Mouse (Mus musculus) liver, embryonic 14.5 days (tissue): Measurements from ENCODE around the gene Lzic. TPM values are rescaled to one million over a fixed set of nuclear protein-coding genes. Genes with fewer than 3 reads are reported as not detected.

Experiments
- ATAC-seq: fragments of 200-750 bp; cut with Nextera tagmentation; 2 replicates; pipeline ENCODE4 v1.8.0; 2017; ENCODE audit warnings: moderate number of reproducible peaks, mild to moderate bottlenecking, moderate library complexity; ENCODE audit not compliant: insufficient read depth
- DNase-seq, 3 experiments: peaks; one replicate each; pipeline ENCODE4 v3.0.0-alpha.2; 2012 to 2013; ENCODE audit warnings: low read depth in 3 of 3, low spot score in 3 of 3
- H3K27ac ChIP-seq: fragments of 300-500 bp; sonication (generic); 2 replicates; pipeline ENCODE4 v1.5.1; 2014; ENCODE audit warnings: moderate library complexity, mild to moderate bottlenecking, control low read depth, inconsistent platforms
- H3K27me3 ChIP-seq: fragments of 300-500 bp; sonication (generic); 2 replicates; pipeline ENCODE4 v1.6.1; 2014; ENCODE audit warnings: mild to moderate bottlenecking, low read length, moderate library complexity; ENCODE audit not compliant: control insufficient read depth, insufficient read depth
- H3K36me3 ChIP-seq: fragments of 300-500 bp; sonication (generic); replicated peaks from 2 replicates; pipeline ENCODE4 v1.6.1; 2014; ENCODE audit warnings: low read depth; ENCODE audit not compliant: control insufficient read depth, insufficient read depth
- H3K4me1 ChIP-seq, 2 experiments: fragments of 200-500 bp in 1 of 2; fragments of 300-500 bp in 1 of 2; sonication (generic) in 1 of 2; replicated peaks; 2 replicates each; pipeline ENCODE4 v1.6.1; 2012 to 2014; ENCODE audit warnings: antibody characterized with exemption in 1 of 2, inconsistent platforms in 1 of 2, low read length in 1 of 2; ENCODE audit not compliant: control insufficient read depth in 2 of 2, insufficient read depth in 2 of 2
- H3K4me2 ChIP-seq: fragments of 300-500 bp; sonication (generic); 2 replicates; pipeline ENCODE4 v1.6.1; 2014; ENCODE audit warnings: low read depth, mild to moderate bottlenecking, control low read depth, moderate library complexity
- H3K4me3 ChIP-seq, 2 experiments: fragments of 200-500 bp in 1 of 2; fragments of 300-500 bp in 1 of 2; sonication (generic) in 1 of 2; 2 replicates each; pipeline ENCODE4 v1.5.1; 2012 to 2014; ENCODE audit warnings: low read depth in 2 of 2, low read length in 2 of 2, mild to moderate bottlenecking in 2 of 2, control low read depth in 1 of 2, inconsistent platforms in 1 of 2, moderate library complexity in 1 of 2; ENCODE audit not compliant: insufficient read depth in 1 of 2
- H3K9ac ChIP-seq: fragments of 300-500 bp; sonication (generic); replicated peaks from 2 replicates; pipeline ENCODE4 v1.6.1; 2014; ENCODE audit warnings: mild to moderate bottlenecking, control low read depth, moderate library complexity
- H3K9me3 ChIP-seq: fragments of 300-500 bp; sonication (generic); 2 replicates; pipeline ENCODE4 v1.6.1; 2016; ENCODE audit warnings: low read length, mixed read lengths; ENCODE audit not compliant: control insufficient read depth
- CTCF ChIP-seq: IDR thresholded peaks from 2 replicates; pipeline ENCODE4 v1.5.1; 2016; ENCODE audit warnings: antibody characterized with exemption, low read depth, control low read depth
- EP300 ChIP-seq: IDR thresholded peaks from 2 replicates; pipeline ENCODE4 v1.6.1; 2016; ENCODE audit warnings: antibody characterized with exemption, low read depth
- WGBS: fragments of 180-500 bp; shearing (Covaris S2); extraction: QIAGEN DNeasy Blood & Tissue Kit; methylation state at CpG from one replicate; pipeline ENCODE4 v1.1.7; 2014; ENCODE audit not compliant: insufficient replicate concordance; 5-methylcytosine and 5-hydroxymethylcytosine counted together
- polyA plus RNA-seq, 2 experiments: library from polyadenylated mRNA; depleted of rRNA in 1 of 2; stranded (reverse) in 1 of 2; unstranded in 1 of 2; fragments of >200 nt; fragmentation: Nextera tagmentation in 1 of 2; extraction: Ambion mirVana in 1 of 2; gene quantifications; 2 replicates each; pipeline versions ENCODE4 v1.2.1 to v1.2.3; 2012 to 2014

Gene Lzic
- polyA plus RNA-seq, 2 experiments: 9.1 to 14.9 TPM

DNA sequence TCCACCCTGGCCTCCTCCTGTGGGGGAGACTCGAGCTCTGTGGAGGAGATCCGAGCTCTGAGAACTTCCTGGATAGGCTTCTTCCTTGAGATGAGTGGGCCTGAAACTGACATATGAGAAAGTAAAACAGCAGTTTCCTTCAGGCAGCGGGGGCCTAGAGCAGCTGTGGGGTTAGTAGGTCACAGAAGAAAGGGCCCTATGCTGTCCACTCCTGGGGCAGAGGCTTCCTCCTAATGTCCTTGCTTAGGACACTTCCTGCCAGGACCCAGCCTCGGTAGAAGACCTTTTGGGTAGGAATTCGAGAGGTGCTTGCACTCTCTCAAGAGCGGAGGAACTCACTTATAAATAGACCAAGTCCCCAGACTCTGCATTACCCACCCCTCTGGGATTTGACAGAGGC lies 44.7 kb downstream of the Lzic start:
- Histone ChIP-seq H3K4me2 (no peak overlapping the region), H3K4me1 (no peaks in the 10 kb centered on the region; a peak in 1 of 4 replicates), H3K36me3 (no peaks in the 10 kb centered on the region), H3K27me3 (no peaks in the 10 kb centered on the region), H3K9me3 (no peaks in the 10 kb centered on the region), H3K9ac (no peak overlapping the region), H3K4me3 (no peak overlapping the region), H3K27ac (no peak overlapping the region)
- TF ChIP-seq CTCF (no peak), EP300 (no peak)
- DNase-seq (no peak), ATAC-seq (no peak)
- WGBS: 53% methylated on average over 6 of the region's 6 CpGs

DNA sequence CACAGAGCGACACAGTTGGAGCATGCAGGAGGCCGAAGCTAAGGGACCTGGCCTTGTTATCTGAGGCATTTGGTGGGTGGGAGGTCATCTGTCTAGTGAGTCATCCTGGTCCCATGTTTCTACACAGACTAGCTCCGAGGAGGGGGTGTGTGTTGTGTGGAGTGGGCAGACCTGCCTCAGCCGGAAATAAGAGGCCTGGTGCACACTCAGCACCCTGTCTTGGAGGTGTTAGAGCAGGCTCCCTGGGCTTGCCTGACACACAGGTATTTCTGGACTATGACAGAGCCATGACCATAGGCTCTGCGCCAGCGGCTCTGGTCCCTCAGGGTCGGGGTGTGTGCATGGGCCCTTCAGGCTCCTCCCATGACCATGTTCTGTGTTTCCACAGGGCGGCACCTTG lies 54.4 kb downstream of the Lzic start:
- Histone ChIP-seq H3K9ac (no peak overlapping the region), H3K4me3 (no peak overlapping the region), H3K27ac (no peak overlapping the region), H3K4me2 (no peak overlapping the region), H3K36me3 (no peaks in the 10 kb centered on the region), H3K4me1 (no peaks in the 10 kb centered on the region), H3K9me3 (no peaks in the 10 kb centered on the region), H3K27me3 (no peaks in the 10 kb centered on the region)
- WGBS: 59% methylated on average over 8 of the region's 8 CpGs
- TF ChIP-seq CTCF (no peak), EP300 (no peak)
- DNase-seq (no peak), ATAC-seq (no peak)

DNA sequence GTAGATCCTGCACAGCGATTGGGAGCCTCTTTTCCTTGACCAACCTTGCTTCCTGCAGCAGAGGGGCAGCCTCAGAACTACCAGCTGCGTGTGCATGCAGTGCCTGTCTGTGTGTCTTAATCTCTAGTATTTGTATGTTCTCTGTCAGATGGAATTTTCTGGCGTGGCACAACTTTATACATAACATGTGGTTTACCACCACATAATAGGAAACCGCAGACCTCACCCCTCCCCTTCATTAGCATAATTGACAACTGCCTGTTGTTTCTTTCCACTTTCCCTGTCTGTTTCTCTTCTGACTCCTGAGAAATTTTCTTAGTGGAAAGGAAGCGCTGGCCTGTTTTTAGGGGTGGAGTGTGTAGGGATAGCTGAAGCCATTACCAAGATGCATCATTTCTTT lies 56.9 kb downstream of the Lzic start:
- Histone ChIP-seq H3K9ac (no peak overlapping the region), H3K4me3 (no peak overlapping the region), H3K4me2 (no peak overlapping the region), H3K4me1 (no peaks in the 10 kb centered on the region), H3K9me3 (no peaks in the 10 kb centered on the region), H3K36me3 (no peaks in the 10 kb centered on the region), H3K27ac (no peak overlapping the region), H3K27me3 (no peaks in the 10 kb centered on the region)
- ATAC-seq: no peak
- no peak for DNase-seq
- no peak for TF ChIP-seq CTCF
- no peak for TF ChIP-seq EP300
- WGBS: 31% methylated on average over 5 of the region's 5 CpGs

DNA sequence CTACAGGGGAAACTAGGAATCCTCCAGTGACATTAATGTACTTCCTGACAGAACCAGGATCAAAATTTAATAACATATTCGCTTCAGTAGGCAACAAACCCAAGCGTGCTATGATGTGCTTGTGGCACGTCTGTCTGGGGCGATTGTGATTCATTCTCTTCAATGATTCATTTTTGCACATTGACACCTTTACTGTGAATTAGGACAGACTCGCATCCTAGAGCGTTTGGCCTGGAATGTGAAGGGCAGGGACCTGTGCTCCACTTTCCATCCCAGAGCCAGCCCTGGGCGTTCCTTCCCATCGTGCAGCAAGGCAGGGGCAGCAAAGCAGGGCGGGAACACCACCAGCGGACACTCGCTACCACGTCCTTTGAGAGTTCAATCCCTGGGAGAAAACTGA lies 57.4 kb downstream of the Lzic start:
- TF ChIP-seq CTCF: no peak
- no peak for TF ChIP-seq EP300
- no peak overlapping the region for H3K4me2 ChIP-seq
- no peak overlapping the region for H3K27ac ChIP-seq
- no peaks in the 10 kb centered on the region for H3K27me3 ChIP-seq
- WGBS: 75% methylated on average over 12 of the region's 12 CpGs
- H3K36me3 ChIP-seq: no peaks in the 10 kb centered on the region
- no peak overlapping the region for H3K4me3 ChIP-seq
- ATAC-seq: no peak
- no peaks in the 10 kb centered on the region for H3K9me3 ChIP-seq
- no peak for DNase-seq
- no peaks in the 10 kb centered on the region for H3K4me1 ChIP-seq
- no peak overlapping the region for H3K9ac ChIP-seq

DNA sequence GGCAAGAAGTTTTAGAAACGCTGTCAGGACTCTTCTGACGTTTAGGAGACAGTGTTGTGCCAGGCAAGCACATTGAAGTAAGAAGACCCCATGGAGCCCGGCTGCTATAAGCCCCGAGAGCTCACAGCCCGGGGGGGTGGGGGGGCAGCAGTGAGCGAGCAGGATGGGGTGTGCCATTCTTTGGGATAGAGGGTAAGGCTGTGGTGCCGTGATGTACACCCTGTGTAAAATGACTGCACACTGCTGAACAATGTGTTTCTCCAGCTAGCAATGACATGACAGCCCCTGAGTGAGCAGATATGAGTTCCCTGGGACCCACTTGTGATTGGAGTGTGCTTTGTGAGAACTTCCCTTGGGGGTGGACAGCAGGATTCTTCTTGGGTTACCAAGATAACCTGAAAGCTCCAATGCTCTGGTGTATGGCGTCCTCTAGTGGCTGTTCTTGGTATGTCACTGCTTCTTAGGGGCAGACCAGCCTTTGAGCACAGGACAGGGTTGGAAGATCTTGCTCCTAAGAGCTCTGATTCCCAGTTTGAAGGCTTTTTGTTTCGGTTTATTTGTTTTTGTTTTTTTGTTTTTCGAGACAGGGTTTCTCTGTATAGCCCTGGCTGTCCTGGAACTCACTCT lies 58.0 kb downstream of the Lzic start:
- DNase-seq: peak; percentile 34 to 57 (median 50)
- Histone ChIP-seq H3K9ac (no peak overlapping the region), H3K4me3 (no peak overlapping the region), H3K9me3 (no peaks in the 10 kb centered on the region), H3K27me3 (no peaks in the 10 kb centered on the region), H3K36me3 (no peaks in the 10 kb centered on the region), H3K27ac (no peak overlapping the region), H3K4me1 (no peaks in the 10 kb centered on the region), H3K4me2 (no peak overlapping the region)
- ATAC-seq: no peak; the same call in 1 of the 2 replicates
- WGBS: 41% methylated on average over 10 of the region's 10 CpGs
- TF ChIP-seq CTCF (peak; percentile 91), EP300 (no peak)
